Mouse (Mus musculus) ES-CJ7 (cell line): ENCODE measurements around the gene Pi4ka.

ENCODE experiments used
- DNase-seq: peaks from one replicate; pipeline ENCODE4 v3.0.0; 2011; ENCODE audit warnings: low read depth, low spot score

Pi4ka gene

DNA sequence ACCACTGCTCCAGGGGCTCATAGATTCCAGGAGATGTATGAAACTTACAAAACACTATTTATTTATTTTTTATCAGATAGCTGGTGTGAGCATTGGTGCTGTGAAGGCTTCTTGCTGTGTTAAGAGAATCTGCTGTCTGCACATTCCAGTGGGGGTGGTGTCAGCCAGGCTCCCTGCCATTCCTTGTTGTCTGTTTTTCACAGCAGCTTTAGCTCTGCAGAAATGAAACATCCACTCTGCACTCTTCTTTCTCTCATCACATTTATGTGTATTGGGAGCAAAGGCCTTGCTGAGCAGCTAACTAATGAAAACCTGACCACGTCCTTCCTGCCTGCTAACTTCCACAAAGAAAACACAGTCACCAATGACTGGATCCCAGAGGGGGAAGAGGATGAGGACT is 70.0 kb downstream of the Pi4ka start:
- DNase-seq: no peak

DNA sequence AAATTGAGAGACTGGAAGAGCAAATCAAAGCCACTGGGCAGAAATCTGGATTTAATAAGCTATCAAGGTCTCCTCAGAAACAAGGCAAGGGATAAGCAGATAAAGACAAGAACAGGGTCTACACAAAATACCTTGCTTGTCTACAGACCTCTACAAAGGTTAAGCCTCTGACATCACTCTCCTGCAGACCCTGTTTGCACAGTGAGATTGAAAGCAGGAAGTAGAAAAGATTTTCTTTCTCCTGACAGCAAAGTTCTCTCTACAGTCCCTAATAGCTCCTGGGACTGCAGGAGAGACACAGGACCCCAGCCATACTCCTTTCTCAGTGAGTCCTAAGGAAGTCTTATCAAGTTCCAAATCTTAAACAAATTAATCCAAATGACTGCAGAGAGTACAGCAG is 71.5 kb downstream of the Pi4ka start:
- DNase-seq: no peak

DNA sequence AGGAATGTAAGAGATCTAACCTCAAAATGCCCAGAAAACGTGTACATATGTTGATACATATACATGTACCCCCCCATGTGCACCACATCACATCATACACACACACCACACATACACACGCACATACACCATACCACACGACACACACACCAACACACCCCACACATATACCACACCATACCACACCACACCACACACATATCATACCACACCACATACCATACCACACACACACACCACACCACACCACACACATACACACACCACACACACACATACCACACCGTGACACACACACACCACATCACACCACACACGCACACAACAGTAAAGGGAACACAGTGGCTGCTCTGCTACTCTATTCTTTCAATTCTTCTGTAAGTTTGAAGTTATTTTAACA is 74.3 kb downstream of the Pi4ka start:
- DNase-seq: no peak

DNA sequence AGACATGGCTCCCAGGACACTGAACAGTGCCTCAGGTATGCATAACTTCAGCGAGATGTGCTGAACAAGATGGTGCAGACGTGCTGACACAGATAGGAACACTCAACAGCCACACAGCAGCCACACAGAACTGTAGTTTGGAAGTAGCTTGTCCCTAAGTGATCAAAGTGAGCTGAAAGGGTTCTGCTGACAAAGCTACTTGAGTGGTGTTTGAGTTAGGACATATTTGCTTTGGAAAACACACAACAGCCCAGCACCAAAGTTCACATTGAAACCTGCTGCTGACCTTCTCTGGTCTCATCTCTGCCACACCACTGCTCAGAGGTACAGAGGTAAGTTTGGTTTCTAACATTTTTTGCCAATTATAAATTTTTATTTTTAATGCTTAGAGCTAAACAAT is 75.0 kb downstream of the Pi4ka start, which contains the start of gene Serpind1:
Gene Serpind1 (plus strand): TSS at position 256 of the 400 bp plus-strand sequence.
- no peak for DNase-seq

DNA sequence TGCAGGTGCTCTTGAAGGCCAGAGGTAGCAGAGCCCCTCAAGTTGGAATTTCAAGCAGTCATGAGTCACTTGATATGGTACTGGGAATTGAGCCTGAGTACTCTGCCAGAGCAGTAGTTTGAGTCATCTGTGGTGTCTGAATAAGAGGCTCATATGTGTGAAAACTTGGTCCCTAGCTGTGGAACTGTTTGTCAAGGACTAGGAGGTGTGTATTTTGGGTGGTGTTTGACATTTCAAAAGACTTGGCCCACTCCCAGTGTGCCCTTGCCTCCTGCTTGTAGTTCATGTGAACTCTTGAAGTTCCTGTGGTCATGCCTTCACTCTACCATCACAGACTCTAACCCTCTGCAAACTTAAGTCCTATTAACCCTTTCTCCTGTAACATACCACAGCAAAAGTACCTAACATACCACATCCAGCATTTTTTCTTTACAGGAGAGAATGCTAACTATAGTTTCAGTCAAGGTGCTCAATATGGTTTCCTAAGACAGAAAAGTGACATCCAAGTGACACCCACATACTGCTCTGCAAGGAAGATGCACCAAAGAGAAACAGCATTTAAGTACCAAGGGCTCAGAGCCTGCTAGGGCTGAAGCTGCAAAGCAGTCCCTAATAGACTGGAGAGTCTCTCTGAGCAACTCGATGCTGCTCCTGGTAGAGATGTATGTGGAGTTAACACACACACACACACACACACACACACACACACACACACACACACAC is 76.1 kb downstream of the Pi4ka start:
- DNase-seq: no peak

DNA sequence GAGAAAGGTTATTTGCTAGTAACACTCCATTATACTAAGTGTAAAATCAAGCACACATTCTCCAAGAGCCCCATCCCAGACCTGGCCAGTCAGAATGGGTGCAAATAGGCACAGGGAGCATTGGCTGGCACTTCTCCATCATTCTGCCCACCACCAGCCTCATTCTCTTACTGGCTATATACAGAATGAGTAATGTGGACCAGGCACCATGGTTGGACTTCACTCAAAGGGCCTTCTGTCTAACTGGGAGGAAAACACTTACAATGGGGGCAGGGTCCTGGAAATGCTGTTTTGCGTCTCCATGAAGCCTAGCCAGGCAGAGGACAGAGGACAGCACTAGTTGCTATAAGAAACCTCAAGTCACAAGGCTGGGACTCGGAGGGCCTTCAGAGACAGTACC is 80.0 kb downstream of the Pi4ka start:
- no peak for DNase-seq

DNA sequence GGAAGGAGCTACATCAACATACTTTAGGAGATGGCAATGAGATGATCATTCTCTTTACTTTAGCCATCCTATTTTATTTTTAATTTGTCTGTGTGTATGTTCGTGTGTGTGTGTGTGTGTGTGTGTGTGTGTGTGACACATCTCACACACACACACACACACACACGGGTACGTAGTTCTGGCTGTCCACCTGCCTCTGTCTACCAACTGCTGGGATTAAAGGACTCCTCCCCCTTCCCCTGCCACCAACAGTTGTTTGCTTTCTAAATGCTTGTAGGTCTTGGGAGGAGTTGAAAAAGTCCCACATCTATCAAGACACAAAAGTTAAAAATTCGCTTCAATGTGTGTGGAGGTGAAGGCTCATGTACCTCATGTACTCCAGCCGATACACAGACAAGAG is 81.4 kb downstream of the Pi4ka start:
- DNase-seq: no peak

DNA sequence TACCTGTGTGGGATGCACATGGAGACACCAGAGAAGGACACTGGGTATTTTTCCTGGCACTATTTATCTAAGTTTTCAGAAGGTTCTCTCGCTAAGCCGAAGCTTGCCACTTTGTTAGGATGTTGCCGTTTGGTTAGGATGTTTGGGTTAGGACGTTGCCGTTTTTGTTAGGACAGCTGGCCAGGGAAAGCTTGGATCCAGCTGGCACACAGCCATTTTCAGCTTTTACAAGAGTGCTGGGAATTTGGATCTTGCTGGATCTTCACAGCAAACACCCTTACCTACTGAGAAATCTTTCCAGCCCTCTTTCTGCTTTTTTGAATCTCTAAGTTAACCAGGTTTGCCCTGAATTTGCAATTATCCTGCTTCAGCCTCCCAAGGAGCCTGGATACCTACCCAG is 84.6 kb downstream of the Pi4ka start:
- DNase-seq: no peak

DNA sequence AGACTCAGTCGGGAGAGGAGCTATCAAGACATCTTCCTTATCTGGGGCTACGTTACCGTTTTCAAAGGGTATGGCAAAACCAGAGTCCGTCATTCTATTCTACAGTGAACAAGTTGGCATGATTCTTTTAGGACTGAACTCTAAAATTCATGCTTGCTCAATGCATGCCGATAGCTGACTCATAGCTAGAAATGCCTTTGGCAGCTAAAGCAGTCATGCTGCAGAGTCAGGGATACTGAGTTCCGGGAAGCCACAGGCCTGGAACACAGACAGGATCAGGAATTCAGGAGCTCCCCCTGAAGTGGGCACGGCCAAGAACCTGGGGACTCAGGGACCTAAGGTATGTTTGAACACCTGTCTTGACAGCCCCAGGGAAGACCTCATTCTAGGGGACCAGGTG is 89.6 kb downstream of the Pi4ka start:
- DNase-seq: no peak

DNA sequence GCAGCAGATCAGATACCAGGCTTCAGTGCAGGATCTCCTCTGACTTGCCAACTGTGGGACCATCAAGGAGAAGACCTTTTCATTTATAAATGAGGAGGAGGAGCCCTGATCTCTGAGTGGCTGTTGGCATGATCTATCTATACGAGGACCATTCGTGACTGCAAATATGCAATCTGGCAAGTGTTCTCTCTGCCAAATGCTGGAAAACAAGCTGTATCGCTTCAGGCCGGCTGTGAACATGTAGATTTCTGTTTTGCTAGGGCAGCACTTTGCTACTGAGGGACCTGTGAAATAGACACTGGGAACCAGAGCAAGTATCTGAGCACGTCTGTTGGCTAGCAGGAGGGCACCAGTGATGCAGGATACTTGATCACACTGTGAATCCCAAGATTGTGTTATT is 93.6 kb downstream of the Pi4ka start:
- no peak for DNase-seq

DNA sequence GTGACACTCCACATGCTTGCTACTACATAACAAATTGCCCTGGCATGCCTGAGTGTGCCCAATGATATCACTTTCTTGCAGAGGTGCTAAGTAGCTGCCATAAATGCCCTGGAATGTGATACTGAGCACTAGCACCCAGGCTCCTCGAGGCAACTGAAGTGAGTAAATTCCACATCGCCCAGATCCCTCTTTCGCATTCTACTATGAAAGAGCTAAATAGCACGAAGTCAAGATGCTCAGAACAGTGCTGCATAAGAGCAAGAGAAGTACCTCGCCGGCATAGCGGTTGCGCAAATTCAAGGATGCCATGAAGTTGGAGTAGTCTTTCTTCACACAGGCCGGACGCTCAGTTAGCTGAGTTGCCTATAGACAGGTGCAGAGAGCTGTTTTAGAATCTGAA is 97.1 kb downstream of the Pi4ka start:
- no peak for DNase-seq

DNA sequence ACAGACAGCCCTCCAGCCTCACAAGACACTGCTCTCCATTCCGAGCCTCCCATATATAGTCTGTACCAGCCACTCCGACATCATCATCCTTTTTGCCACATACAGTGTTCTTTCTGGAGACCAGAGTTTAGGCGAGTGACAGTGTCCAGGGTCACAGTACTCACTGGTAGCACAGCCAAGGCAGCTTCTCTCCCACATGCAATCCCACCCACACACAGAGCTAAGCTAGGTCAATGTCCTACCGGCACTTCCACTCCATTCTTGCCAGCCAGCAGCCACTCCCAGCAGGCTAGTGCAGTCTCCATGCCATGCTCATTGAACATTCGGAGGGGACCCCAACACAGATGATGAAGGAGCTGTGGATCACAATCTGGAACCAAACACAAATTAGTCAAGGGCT is 98.7 kb downstream of the Pi4ka start:
- DNase-seq: no peak

DNA sequence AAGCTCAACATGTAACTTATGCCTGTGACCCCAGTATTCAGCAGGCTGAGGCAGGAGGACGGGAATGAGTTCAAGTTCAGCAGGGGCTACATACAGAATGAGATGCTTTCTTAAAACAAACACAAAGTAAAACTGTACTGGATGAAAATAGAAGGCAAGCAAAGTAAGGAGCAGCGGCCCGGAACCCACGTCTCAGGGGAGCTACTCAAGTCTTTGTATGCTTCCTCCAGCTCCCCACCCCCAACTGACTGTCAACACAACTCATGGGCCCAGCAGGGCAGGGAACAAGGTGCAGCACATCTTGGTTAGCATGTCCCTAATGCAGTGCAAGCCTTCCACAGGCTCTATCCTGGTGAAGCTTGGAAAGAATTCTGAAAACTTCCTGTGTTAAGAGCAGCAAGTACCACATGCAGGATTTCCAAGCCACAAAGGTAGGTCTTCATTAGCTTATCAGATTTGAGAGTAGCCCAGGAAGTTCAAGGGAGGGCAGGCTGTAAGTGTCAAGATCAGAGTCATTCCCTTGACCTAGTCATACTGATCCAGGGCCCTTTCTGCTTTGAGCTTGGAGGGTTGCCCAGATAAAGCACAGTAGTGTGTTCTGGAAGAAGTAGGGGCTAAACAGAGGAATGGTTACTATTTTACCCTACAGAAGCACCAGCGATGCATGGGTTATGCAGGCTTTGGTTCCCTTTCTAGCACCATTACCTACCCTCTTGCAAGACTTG is 102.4 kb downstream of the Pi4ka start:
- no peak for DNase-seq

DNA sequence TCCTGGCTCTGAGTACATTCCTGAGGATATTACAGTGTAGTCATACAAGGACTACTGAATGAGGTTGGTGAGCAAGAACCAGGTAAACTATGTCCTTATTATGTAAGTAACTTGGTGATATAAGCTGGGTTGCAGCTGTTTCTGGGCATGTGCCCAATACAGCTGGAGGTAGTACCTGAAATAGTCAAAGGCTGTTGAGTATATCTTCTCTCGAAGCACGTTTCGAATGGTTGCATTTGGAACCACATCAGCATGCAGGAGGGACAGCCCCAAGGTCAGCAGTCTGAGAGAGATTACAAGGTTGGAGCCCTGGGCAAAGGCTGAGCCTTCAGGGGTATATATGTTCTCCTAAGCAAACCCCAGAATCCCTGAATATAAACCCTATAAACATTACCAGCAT is 105.3 kb downstream of the Pi4ka start:
- no peak for DNase-seq

DNA sequence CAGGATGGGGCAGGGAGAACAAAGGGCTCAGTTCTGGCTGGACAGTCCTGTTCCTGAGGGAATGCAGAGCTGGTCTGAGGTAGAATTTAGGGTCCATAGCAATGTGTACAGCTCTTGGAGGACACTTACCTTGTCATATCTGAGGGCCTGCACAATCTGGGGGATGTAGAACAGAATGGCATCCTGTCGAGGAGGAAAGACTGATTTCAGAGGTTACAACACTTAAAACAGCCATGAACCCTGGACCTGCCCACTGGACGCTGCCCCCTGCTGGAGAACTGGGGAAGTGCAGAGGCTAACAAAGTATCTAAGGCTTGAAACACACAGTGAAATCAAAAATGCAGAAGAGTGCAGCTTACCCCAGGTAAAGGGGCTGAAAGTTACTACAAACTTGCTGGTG is 113.4 kb downstream of the Pi4ka start:
- DNase-seq: peak; percentile 65

DNA sequence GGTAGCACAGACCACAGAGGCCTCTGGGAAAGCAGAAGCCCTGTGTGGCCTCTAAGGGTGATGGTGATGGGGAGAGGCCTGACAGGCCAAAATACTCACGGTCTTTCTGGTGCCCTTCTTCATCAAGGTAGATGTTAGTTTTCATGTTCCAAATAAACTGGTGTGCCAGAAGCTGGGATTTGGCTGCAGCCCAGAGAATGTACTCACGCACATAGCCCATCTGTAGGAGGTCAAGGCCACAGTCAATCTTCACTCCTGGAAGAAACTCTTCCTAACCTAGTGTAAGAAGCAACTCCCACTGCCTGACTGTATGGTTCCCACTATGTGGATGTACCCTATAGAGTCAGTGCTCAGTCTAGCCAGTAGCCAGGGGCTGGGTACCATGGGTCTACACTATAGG is 115.1 kb downstream of the Pi4ka start:
- no peak for DNase-seq

DNA sequence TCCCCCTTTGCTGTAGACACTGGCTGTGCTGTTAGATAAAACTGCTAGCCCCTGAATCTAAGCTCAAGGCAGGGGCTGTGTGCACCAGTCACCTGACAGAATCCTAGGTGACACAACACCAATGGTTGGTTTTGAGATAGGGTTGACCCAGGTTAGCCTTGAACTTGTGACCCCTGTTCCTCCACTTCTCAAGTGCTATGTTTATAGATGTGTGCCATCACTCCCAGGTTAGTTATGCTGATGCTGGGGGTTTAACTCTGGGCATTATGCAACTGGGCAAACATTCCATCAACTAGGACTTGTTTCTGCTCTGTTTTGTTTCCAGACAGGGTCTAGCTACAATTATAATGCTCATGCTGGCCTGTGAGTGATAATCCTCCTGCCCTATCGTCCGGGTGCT is 119.0 kb downstream of the Pi4ka start:
- no peak for DNase-seq

DNA sequence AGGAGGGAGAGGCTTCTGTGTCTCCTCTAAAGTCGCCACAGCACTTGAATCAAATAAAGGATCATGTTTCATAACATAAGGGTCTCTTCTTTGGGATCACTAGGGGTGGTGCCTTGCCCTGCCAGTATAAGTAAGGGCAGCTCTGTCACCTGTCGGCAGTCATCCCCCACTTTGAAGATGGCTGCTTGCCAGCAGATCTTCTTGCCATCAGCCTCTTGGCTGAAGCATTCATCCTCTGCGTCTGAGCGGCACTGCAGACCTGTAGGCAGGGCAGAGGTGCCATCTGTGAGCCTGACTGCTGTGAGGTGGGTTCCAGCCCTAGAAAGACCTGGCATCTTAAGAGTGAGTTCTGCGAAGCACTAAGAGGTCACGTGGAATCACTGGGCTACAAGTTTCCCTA is 123.0 kb downstream of the Pi4ka start:
- no peak for DNase-seq

DNA sequence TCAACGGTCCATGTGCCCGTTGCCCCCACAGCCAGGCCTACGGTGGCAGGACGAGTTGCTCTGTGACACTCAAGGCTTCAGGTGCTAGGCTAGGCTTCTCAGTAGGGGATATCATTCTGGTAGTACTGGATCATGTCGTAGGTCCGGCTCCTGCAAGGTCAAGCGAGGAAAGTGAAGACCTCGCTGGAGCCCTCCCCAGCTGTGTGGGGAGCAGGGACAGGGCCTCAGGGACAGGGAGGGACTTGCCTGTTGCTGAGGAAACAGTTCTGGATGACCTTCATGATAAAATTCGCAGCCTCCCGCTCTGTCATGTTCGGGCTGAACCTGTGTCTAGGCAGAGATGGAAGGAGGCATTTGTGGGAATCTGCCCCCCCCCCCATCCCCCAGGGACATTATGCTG is 125.6 kb downstream of the Pi4ka start:
- no peak for DNase-seq

DNA sequence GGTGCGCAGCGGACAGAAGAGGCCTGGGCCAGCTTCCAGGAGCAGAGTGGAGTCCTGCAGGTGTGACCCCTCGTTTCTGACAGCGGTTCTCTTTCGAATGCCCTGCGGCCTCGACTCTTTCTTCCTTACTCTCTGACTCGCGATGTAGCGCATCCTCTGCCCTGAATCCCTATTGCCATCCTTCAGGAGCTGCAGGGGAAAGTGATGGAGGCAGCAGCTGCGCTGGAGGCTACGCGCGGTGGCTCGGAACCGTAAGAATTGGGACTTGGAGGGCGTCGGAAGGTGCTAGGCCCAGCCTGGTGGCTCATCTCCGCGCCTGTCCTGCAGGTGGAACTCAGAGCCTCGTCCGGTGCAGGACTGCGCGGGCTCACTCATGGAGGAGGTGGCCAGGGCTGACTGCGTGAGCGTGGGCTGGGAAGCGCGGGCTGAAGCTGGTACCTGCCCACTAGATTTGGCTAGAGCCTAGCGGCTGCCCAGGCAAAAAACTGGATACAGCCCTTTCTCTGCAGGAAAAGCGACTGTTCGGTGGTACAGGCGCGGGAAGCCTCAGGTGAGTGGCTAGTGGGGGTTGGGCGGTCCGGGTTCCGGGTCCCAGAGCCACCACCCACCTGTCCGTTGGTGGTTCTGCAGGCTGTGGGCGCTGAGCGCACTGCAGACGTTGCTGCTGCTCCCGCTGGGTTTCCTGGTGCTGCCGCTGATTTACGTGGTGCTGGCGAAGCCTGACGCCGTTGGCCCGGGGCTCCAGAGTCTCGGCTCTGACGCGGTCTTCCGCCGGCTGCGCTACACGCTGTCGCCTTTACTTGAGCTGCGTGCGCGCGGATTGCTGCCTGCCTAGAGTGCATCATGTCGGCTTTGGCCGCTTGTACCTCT is 128.5 kb downstream of the Pi4ka start:
- DNase-seq: peak; percentile 40

DNA sequence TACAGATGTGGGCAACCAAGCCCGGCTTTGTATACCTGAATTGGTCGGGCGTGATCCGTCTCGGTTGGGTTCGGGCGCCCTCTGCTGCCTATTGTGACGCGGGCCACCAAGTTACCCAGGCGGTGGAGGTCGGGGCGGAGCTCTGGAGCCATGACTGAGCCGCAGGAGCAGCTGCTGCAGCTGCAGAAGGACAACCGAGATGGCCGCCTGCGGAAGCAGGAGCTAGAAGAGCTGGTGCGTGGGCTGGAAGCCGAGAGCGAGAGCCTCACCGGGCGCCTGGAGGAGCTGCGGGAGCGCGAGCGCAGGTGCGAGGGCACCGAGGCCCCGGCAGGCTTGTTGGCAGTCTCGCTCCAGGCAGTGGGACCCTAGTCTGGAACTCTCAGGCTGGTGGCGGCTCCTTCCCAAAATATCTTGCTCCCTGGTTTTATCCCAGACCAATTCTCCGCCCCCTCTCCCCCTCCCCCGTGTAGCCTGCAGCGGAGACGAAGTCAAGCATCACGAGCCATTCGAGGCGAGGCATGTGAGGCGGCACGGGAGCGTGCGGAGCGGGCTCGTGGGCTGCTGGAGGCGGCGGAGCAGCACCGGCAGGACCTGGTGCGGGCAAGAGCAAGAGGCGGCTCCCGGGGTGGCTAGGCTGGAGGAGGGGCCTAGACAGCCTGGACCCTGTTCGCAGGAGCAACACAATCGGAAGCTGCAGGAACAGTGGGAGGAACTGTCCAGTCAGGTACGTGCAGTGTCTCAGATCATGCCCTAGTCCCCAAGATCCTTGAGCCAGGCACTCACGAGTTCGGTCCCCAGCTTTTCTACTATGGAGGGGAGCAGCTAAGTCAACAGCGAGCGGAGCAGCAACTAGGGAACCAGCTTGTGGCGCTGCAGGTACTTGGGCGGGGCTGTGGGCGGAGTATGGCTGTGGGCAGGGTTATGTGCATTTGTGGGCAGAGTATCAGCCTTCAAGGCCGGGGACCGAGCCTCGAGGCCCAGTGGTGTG is 129.7 kb downstream of the Pi4ka start:
- DNase-seq: peak; percentile 96
